Mouse (Mus musculus) E14TG2a.4 (cell line): ENCODE results near the gene Opn3.

ENCODE experiments used
- CTCF ChIP-seq: conservative IDR thresholded peaks from 2 replicates; pipeline ENCODE4 v1.5.1; 2014; ENCODE audit warnings: low read length
- NANOG ChIP-seq: IDR thresholded peaks from 2 replicates; pipeline ENCODE4 v1.6.1; 2014; ENCODE audit warnings: borderline replicate concordance, low read length, mixed read lengths

- no peak for TF ChIP-seq CTCF
- no peak for TF ChIP-seq NANOG
These were observed 15.0 kb upstream of the Opn3 start for GRCm38 (mm10) chr1:175707599-175707998.
